Mouse (Mus musculus) heart, embryonic 16.5 days (tissue): ENCODE results near the gene Psmd9. TPM values are rescaled to one million over a fixed set of nuclear protein-coding genes. Genes with fewer than 3 reads are reported as not detected.
"Not testable (repeated sequence)": the region's sequence is repeated elsewhere in the genome, so short reads cannot be mapped to it uniquely, and the experiment has no call there.

ENCODE experiments used
- ATAC-seq: fragments of 200-750 bp; cut with Nextera tagmentation; replicated peaks from 2 replicates; pipeline ENCODE4 v1.8.0; 2017; ENCODE audit warnings: moderate number of reproducible peaks; ENCODE audit not compliant: insufficient read depth, low FRiP score; ENCODE audit errors: extremely low read depth
- H3K27ac ChIP-seq: fragments of 300-500 bp; sonication (generic); 2 replicates; pipeline ENCODE4 v1.5.1; 2014; ENCODE audit warnings: mild to moderate bottlenecking, low read length, control low read depth, moderate library complexity
- H3K27me3 ChIP-seq: fragments of 300-500 bp; sonication (generic); 2 replicates; pipeline ENCODE4 v1.6.1; 2014; ENCODE audit warnings: low read length, mixed read lengths; ENCODE audit not compliant: control insufficient read depth, insufficient read depth
- H3K36me3 ChIP-seq: fragments of 300-500 bp; sonication (generic); 2 replicates; pipeline ENCODE4 v1.6.1; 2014; ENCODE audit not compliant: control insufficient read depth, insufficient read depth
- H3K4me1 ChIP-seq: fragments of 300-500 bp; sonication (generic); 2 replicates; pipeline ENCODE4 v1.6.1; 2014; ENCODE audit warnings: low read length, mixed read lengths; ENCODE audit not compliant: control insufficient read depth, insufficient read depth
- H3K4me2 ChIP-seq: fragments of 300-500 bp; sonication (generic); 2 replicates; pipeline ENCODE4 v1.6.1; 2014; ENCODE audit warnings: low read depth, mild to moderate bottlenecking, control low read depth, low read length
- H3K4me3 ChIP-seq: fragments of 300-500 bp; sonication (generic); 2 replicates; pipeline ENCODE4 v1.5.1; 2014; ENCODE audit warnings: mild to moderate bottlenecking, control low read depth, low read length
- H3K9ac ChIP-seq: fragments of 300-500 bp; sonication (generic); 2 replicates; pipeline ENCODE4 v1.6.1; 2014; ENCODE audit warnings: low read length, control low read depth
- H3K9me3 ChIP-seq: fragments of 300-500 bp; sonication (generic); replicated peaks from 2 replicates; pipeline ENCODE4 v1.6.1; 2016; ENCODE audit warnings: low read length; ENCODE audit not compliant: control insufficient read depth
- WGBS: fragments of 180-500 bp; shearing (Covaris S2); extraction: QIAGEN DNeasy Blood & Tissue Kit; methylation state at CpG from one replicate; pipeline ENCODE4 v1.1.7; 2014; 5-methylcytosine and 5-hydroxymethylcytosine counted together
- polyA plus RNA-seq: library from polyadenylated mRNA; unstranded; fragments of >200 nt; fragmentation: Nextera tagmentation; extraction: Ambion mirVana; gene quantifications from 2 replicates; pipeline ENCODE4 v1.2.1, GENCODE M21; 2015

Psmd9 gene
- polyA plus RNA-seq, 1 experiment from 2014 or later = 60.0 TPM

DNA sequence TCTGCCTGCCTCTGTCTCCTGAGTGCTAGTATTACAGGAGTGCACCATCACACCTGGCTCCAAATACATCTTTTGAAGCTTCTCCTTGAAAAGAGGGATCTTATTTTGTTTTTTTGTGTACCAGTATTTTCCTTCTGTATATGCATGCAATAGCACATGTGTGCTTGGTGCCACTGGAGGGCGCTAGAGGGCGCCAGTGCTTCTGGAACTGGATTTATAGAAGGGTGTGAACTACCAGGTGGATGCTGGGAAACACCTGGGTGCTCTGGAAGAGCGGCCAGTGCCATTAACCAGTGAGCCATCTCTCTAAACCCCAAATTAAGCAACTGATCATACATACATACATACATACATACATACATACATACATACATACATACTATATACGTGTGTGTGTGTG lies 33.6 kb downstream of the Psmd9 start:
- H3K9me3 ChIP-seq, H3K27me3 ChIP-seq, H3K36me3 ChIP-seq, H3K9ac ChIP-seq, H3K4me2 ChIP-seq, H3K27ac ChIP-seq, ATAC-seq, H3K4me1 ChIP-seq, H3K4me3 ChIP-seq: not testable (repeated sequence)
- whole genome bisulfite sequencing = 46% methylated on average over 4 of the region's 4 CpGs

GRCm38 (mm10) chr5:123203591-123203990 lies 34.4 kb downstream of the Psmd9 start:
- H3K9me3 ChIP-seq, H3K4me1 ChIP-seq, ATAC-seq, H3K4me2 ChIP-seq, H3K27ac ChIP-seq, H3K36me3 ChIP-seq, H3K27me3 ChIP-seq, H3K4me3 ChIP-seq, H3K9ac ChIP-seq: not testable (repeated sequence)
- WGBS = 79% methylated on average over 7 of the region's 7 CpGs

DNA sequence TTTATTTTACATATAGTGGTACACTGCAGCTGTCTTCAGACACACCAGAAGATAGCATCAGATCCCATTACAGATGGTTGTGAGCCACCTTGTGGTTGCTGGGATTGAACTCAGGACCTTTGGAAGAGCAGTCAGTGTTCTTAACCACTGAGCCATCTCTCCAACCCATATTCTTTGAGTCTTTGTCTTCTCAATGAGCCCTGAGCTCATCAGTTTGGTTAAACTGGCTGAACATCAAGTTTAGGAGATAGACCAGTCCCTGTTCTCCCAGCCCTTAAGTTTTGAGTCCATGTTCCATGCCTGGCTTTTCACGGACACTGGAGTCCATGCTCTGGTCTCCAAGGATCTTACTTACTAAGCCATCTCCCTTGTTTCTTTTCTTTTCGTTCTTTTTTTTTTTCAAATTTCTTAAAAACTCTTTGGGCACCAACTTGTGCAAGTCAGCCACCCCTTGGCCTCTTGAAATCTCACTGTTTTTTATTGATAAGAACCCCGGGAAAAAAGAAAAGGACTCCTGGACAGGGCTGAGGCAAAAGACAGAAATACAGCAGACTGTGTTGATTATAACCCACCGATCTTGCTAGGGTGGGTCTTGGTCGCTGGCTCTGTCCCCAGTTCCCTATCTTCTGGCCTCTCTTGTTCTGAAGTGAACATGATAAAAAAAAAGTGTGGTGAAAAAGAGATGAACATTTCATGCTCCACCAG lies 53.3 kb downstream of the Psmd9 start:
- H3K4me3 ChIP-seq, H3K9ac ChIP-seq, H3K27me3 ChIP-seq, H3K9me3 ChIP-seq, H3K36me3 ChIP-seq, H3K4me2 ChIP-seq, H3K4me1 ChIP-seq, H3K27ac ChIP-seq, ATAC-seq: not testable (repeated sequence)
- 68% methylated on average over 3 of the region's 5 CpGs for WGBS

DNA sequence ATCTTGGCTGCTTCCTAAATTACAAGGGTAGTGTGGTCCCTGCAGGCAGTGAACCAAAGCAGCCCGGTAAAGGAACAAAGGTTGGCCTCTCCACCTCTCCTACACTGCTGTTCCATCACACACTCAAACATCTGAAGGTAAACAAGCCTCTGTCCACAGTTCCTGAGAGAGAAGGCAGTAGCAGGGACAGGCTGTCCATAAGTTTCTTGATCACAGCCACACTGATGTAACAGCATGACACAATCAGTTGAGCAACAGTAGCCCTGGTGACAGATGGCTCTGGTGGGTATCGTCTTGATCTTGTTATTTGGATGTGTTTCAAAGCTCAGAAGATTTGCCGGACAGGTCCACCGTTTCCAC lies 53.8 kb downstream of the Psmd9 start:
- no peak overlapping the region for H3K9ac ChIP-seq
- H3K4me3 ChIP-seq = no peak overlapping the region
- no peaks in the 10 kb centered on the region for H3K4me1 ChIP-seq
- no peaks in the 10 kb centered on the region for H3K36me3 ChIP-seq
- no peak overlapping the region for H3K4me2 ChIP-seq
- no peak for ATAC-seq
- 58% methylated on average over 4 of the region's 4 CpGs for WGBS
- H3K27ac ChIP-seq = no peak overlapping the region
- H3K9me3 ChIP-seq = no peaks in the 10 kb centered on the region
- H3K27me3 ChIP-seq = no peaks in the 10 kb centered on the region

DNA sequence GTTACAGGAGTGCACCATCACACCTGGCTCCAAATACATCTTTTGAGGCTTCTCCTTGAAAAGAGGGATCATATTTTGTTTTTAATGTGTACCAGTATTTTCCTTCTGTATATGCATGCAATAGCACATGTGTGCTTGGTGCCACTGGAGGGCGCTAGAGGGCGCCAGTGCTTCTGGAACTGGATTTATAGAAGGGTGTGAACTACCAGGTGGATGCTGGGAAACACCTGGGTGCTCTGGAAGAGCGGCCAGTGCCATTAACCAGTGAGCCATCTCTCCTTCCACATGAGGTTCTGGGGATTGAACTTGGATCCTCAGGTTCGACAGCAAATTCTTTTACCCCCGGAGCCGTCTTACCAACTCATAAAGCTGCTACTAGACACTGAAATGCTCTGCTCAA lies 54.6 kb downstream of the Psmd9 start:
- not testable (repeated sequence) for ATAC-seq, H3K27ac ChIP-seq, H3K27me3 ChIP-seq, H3K36me3 ChIP-seq, H3K4me2 ChIP-seq, H3K4me3 ChIP-seq, H3K4me1 ChIP-seq, H3K9me3 ChIP-seq, H3K9ac ChIP-seq
- WGBS = 63% methylated on average over 5 of the region's 6 CpGs

- H3K36me3 ChIP-seq = no peaks in the 10 kb centered on the region
- ATAC-seq = no peak
- H3K4me1 ChIP-seq = peaks cover 8% of the 10 kb centered on the region
- no peak overlapping the region for H3K4me2 ChIP-seq
- no peaks in the 10 kb centered on the region for H3K9me3 ChIP-seq
- no peak overlapping the region for H3K4me3 ChIP-seq
- H3K27me3 ChIP-seq = no peaks in the 10 kb centered on the region
- H3K9ac ChIP-seq = no peak overlapping the region
- 85% methylated on average over 7 of the region's 7 CpGs for WGBS
- no peak overlapping the region for H3K27ac ChIP-seq
Observed at GRCm38 (mm10) chr5:123226851-123227250, 57.6 kb downstream of the Psmd9 start.

DNA sequence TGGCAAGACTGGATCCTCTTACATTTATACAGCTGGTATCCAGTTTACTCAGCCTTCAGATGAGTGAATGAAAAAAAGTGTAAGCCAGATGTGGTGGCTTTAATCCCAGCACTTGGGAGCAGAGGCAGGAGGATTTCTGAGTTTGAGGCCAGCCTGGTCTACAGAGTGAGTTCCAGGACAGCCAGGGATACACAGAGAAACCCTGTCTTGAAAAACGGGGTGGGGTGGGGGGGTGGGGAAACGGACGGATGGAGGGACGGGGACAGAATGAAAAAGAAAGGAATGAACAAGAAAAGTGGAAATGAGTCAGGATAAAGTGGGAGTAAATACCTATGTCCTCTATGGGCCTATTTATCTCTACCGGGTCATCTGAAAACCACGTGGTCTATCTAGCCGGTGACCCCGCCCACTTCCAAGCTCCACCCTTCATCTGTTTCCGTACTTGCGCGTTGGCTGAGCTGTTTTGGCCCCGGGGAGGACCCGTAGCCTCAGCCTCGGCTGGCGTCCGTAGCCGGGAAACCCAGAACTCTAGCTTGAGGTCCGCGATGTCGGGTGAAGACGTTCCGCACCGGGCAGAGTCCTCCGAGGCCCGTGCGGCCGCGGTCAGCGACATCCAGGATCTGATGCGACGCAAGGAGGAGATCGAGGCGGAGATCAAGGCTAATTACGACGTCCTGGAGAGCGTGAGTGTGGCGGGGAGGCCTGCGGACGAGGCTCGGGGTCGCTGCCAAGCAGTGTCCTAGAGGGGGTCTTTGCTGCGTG lies 58.7 kb downstream of the Psmd9 start:
- H3K4me2 ChIP-seq = peak overlapping the region; percentile 71
- 2% methylated on average over 42 of the region's 42 CpGs for WGBS
- H3K27ac ChIP-seq = no peak overlapping the region

GRCm38 (mm10) chr5:123228524-123228922 lies 59.3 kb downstream of the Psmd9 start:
- H3K27me3 ChIP-seq = no peaks in the 10 kb centered on the region
- H3K9ac ChIP-seq = peak overlapping the region; percentile 95
- no peaks in the 10 kb centered on the region for H3K9me3 ChIP-seq
- ATAC-seq = no peak
- H3K36me3 ChIP-seq = no peaks in the 10 kb centered on the region
- H3K27ac ChIP-seq = no peak overlapping the region
- H3K4me2 ChIP-seq = peak overlapping the region; percentile 71
- peaks cover 8% of the 10 kb centered on the region for H3K4me1 ChIP-seq
- WGBS = 7% methylated on average over 15 of the region's 15 CpGs
- H3K4me3 ChIP-seq = peak overlapping the region; percentile 89

More for the DNA sequence above, 58.7 kb downstream of the Psmd9 start:
- Histone ChIP-seq H3K27me3 (no peaks in the 10 kb centered on the region), H3K9ac (peak overlapping the region; percentile 95), H3K9me3 (no peaks in the 10 kb centered on the region), H3K4me3 (peak overlapping the region; percentile 89), H3K4me1 (peaks cover 8% of the 10 kb centered on the region), H3K36me3 (no peaks in the 10 kb centered on the region)
- peak; percentile 90 for ATAC-seq

DNA sequence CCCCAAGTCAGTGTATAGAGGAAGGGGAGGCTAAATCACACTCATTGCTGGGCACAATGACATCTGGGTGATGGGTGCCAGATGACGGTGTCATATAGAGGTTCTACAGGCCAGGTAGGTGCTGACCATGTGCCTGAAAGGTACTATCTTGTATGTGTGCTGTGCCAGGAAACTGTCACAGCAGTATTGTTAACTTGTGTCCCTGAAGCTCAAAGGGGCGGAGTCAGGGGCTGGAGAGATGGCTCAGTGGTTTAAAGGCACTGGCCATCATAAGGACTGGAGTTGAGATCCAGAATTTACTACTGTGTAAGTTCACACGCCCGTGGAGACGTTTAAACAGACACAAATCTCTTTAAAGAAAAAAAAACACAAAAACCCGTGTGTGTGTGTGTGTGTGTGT lies 60.1 kb downstream of the Psmd9 start:
- no peaks in the 10 kb centered on the region for H3K36me3 ChIP-seq
- peak overlapping the region; percentile 71; the same call in 1 of the 2 replicates for H3K4me2 ChIP-seq
- peaks cover 8% of the 10 kb centered on the region for H3K4me1 ChIP-seq
- H3K27me3 ChIP-seq = no peaks in the 10 kb centered on the region
- no peak for ATAC-seq
- H3K4me3 ChIP-seq = no peak overlapping the region
- WGBS = 85% methylated on average over 6 of the region's 6 CpGs
- H3K27ac ChIP-seq = no peak overlapping the region
- H3K9ac ChIP-seq = no peak overlapping the region
- H3K9me3 ChIP-seq = no peaks in the 10 kb centered on the region
